Mouse (Mus musculus): ENCODE data around the gene Arrdc1.

DNA sequence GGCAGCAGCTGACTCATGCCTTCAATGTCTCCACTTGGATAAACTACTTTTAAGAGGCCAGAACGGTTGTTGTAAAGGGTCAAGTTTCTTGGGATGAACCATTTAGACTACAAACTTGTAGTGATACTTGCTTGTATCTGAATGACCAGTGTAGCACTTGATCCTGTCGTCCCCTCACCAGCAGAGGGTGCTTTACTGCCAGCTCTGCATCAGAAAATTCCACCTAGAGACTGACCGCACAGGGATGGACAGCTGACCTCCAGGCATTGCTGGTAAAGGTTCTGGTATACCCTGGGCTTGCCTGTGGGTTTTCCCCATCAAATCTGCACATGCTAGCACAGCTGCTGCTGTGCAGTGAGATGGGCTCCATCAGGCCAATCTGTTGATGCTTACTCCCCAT is 25.9 kb upstream of the Arrdc1 start:
- TF ChIP-seq POLR2A (IDR thresholded peaks at IDR 0.05; ENCODE audit: insufficient read depth, low read depth, low read length) (no peak), EP300 (IDR thresholded peaks at IDR 0.05; ENCODE audit: insufficient read depth, low read depth, low read length) (no peak)
